Mouse (Mus musculus) ES-CJ7 (cell line): Measurements from ENCODE around the gene Gypa.

ENCODE experiments used
- DNase-seq: peaks from one replicate; pipeline ENCODE4 v3.0.0; 2011; ENCODE audit warnings: low read depth, low spot score

Gypa gene

DNA sequence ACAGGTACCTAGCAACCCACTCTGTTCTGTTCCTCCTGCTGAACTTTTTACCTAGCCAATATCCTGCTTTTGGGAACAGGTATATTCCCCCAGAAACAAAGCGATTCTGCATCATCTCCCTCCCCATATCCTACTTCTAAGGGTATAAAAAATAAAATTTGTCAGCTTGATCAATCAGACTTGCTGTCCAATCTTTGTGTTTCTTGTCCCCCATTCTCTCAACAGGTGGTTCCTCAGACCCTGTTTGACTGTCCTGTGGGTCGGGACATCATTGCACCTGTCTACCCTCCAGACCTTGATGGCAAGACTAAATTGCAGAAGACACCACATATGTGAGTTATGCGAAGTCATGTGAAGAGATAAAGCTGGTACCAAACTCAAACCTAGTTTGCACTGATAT lies 48.3 kb downstream of the Gypa start:
- DNase-seq = peak; percentile 14

- no peak for DNase-seq
These were observed 56.9 kb downstream of the Gypa start for GRCm38 (mm10) chr8:80550436-80550835.

DNA sequence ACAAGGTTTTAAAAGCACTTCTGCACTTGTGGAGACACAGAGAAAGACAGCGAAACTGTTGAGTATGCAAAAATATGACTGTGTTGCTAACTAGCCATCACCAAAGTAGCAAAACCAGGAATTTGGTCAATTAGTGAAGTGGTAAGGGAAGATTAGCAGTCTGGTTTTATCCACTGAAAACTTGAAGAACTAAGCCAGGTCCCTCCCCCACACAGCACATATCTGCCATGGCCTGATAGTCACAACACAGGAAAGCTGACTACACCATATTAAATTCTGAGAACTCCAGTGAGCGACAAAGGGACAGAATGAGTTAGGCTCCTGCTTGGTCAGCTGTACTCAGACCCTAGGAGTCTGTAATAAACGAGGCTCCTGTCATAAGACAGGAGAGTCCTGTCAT lies 57.7 kb downstream of the Gypa start:
- no peak for DNase-seq

GRCm38 (mm10) chr8:80554991-80555390 lies 61.4 kb downstream of the Gypa start:
- no peak for DNase-seq
